Mouse (Mus musculus) mouse embryonic stem cell (cell line): Measurements from ENCODE around the gene Gm20388.

Experiments
- in situ Hi-C, 2 experiments: fragments of 300-500 bp; cut with MboI; formaldehyde crosslinking; loops; 1 replicate in 1 of 2; 3 replicates in 1 of 2; pipeline ENCODE4 v1.14.3; 2019 to 2020; ENCODE audit warnings: low sequenced_read_pairs in 2 of 2, low pct_unique_long_range_greater_than_20kb in 1 of 2, mixed read lengths in 1 of 2; ENCODE audit not compliant: unreplicated experiment in 1 of 2

The Gm20388 gene

GRCm38 (mm10) chr8:122470691-122471090, 2560.1 kb downstream of the Gm20388 start:
- in situ Hi-C loops = no loop called here

GRCm38 (mm10) chr8:122473911-122474421, 2563.3 kb downstream of the Gm20388 start:
- in situ Hi-C loops = no loop called here

- in situ Hi-C loops = no loop called here
Measured at GRCm38 (mm10) chr8:122474951-122475560, 2564.4 kb downstream of the Gm20388 start.

- in situ Hi-C loops = no loop called here
Measured at GRCm38 (mm10) chr8:122475580-122476320, 2565.1 kb downstream of the Gm20388 start, which contains the start of the genes Rnf166 and Ctu2. Gene Rnf166, minus strand, starts transcription at chr8:122476064. Gene Ctu2, plus strand, starts transcription at chr8:122476143.

GRCm38 (mm10) chr8:122482448-122482847, 2571.8 kb downstream of the Gm20388 start:
- in situ Hi-C loops = no loop called here

GRCm38 (mm10) chr8:122483877-122484276, 2573.2 kb downstream of the Gm20388 start:
- in situ Hi-C loops = no loop called here

GRCm38 (mm10) chr8:122484831-122485230, 2574.2 kb downstream of the Gm20388 start:
- in situ Hi-C loops = no loop called here

- in situ Hi-C loops = no loop called here
Measured at GRCm38 (mm10) chr8:122488387-122488786, 2577.7 kb downstream of the Gm20388 start.

GRCm38 (mm10) chr8:122497016-122497734, 2586.5 kb downstream of the Gm20388 start:
- in situ Hi-C loops = no loop called here

- in situ Hi-C loops = no loop called here
Measured at GRCm38 (mm10) chr8:122497912-122498311, 2587.3 kb downstream of the Gm20388 start.

GRCm38 (mm10) chr8:122500856-122501255, 2590.2 kb downstream of the Gm20388 start:
- in situ Hi-C loops = loop anchor here (5.0 kb wide), 2 partner anchors 46 to 66 kb away; partner anchors contain the start of gene Cdt1 (in 1 of the 2)

- in situ Hi-C loops = no loop called here
Measured at GRCm38 (mm10) chr8:122511552-122511951, 2600.9 kb downstream of the Gm20388 start.

GRCm38 (mm10) chr8:122512392-122512791, 2601.8 kb downstream of the Gm20388 start:
- in situ Hi-C loops = no loop called here

GRCm38 (mm10) chr8:122515699-122516098, 2605.1 kb downstream of the Gm20388 start:
- in situ Hi-C loops = no loop called here

- in situ Hi-C loops = no loop called here
Measured at GRCm38 (mm10) chr8:122517541-122518190, 2607.0 kb downstream of the Gm20388 start.

GRCm38 (mm10) chr8:122520611-122521010, 2610.0 kb downstream of the Gm20388 start:
- in situ Hi-C loops = no loop called here

- in situ Hi-C loops = no loop called here
Measured at GRCm38 (mm10) chr8:122522796-122523651, 2612.4 kb downstream of the Gm20388 start.
